Mouse (Mus musculus): ENCODE data around the gene Tepp.

Gene Tepp

GRCm38 (mm10) chr8:95362272-95362671 is 51.9 kb downstream of the Tepp start:
- DNase-seq (ENCODE audit: low spot score in 2 of 2), result no peak

- no peak for DNase-seq (ENCODE audit: low spot score in 2 of 2)
Observed at GRCm38 (mm10) chr8:95363849-95364248, 53.5 kb downstream of the Tepp start.

- no peak for DNase-seq (ENCODE audit: low spot score in 2 of 2)
Observed at GRCm38 (mm10) chr8:95369581-95370326, 59.4 kb downstream of the Tepp start.

GRCm38 (mm10) chr8:95373389-95374002 is 63.1 kb downstream of the Tepp start:
- DNase-seq (ENCODE audit: low spot score in 2 of 2), result no peak

GRCm38 (mm10) chr8:95374429-95374828 is 64.1 kb downstream of the Tepp start:
- no peak for DNase-seq (ENCODE audit: low spot score in 2 of 2)

- DNase-seq (ENCODE audit: low spot score in 2 of 2), result no peak
Observed at GRCm38 (mm10) chr8:95375374-95375930, 65.1 kb downstream of the Tepp start.

Data from spleen, postnatal 10 days (tissue).